Mouse (Mus musculus) liver, postnatal 0 days (tissue): ENCODE measurements around the gene Cryaa.

Experiments used
- CTCF ChIP-seq: sonication (generic); IDR thresholded peaks from 2 replicates; pipeline ENCODE4 v1.5.1; 2016; ENCODE audit warnings: antibody characterized with exemption, low read depth
- EP300 ChIP-seq: IDR thresholded peaks from 2 replicates; pipeline ENCODE4 v1.6.1; 2016; ENCODE audit warnings: antibody characterized with exemption, low read depth, mild to moderate bottlenecking

GRCm38 (mm10) chr17:31710455-31710854 is 32.8 kb downstream of the Cryaa start:
- no peak for TF ChIP-seq CTCF
- no peak for TF ChIP-seq EP300
